Mouse (Mus musculus) G1E (cell line): ENCODE measurements at regions not wholly inside any gene's neighbourhood (a gene's known extent, or its start where the extent isn't known, plus 50 kb on each side); places are given as distances from the start of the nearest gene placed in this dataset.

Experiments
- CTCF ChIP-seq: IDR thresholded peaks from 2 replicates; pipeline ENCODE4 v1.5.1; 2012; ENCODE audit warnings: low read depth, low read length, inconsistent platforms, mixed read lengths
- GATA1 ChIP-seq: IDR thresholded peaks from 2 replicates; pipeline ENCODE4 v1.6.1; 2012; ENCODE audit warnings: borderline replicate concordance, low read length, inconsistent platforms, mixed read lengths
- GATA2 ChIP-seq: IDR thresholded peaks from 2 replicates; pipeline ENCODE4 v1.6.1; 2012; ENCODE audit warnings: low read depth, low read length, inconsistent platforms, borderline replicate concordance
- POLR2AphosphoS5 ChIP-seq: IDR thresholded peaks from 2 replicates; pipeline ENCODE4 v1.6.1; 2012; ENCODE audit warnings: low read depth, low read length, inconsistent platforms; ENCODE audit not compliant: insufficient replicate concordance
- TAL1 ChIP-seq: conservative IDR thresholded peaks from 2 replicates; pipeline ENCODE4 v1.6.1; 2012; ENCODE audit warnings: low read depth, low read length, inconsistent platforms, mixed read lengths

DNA sequence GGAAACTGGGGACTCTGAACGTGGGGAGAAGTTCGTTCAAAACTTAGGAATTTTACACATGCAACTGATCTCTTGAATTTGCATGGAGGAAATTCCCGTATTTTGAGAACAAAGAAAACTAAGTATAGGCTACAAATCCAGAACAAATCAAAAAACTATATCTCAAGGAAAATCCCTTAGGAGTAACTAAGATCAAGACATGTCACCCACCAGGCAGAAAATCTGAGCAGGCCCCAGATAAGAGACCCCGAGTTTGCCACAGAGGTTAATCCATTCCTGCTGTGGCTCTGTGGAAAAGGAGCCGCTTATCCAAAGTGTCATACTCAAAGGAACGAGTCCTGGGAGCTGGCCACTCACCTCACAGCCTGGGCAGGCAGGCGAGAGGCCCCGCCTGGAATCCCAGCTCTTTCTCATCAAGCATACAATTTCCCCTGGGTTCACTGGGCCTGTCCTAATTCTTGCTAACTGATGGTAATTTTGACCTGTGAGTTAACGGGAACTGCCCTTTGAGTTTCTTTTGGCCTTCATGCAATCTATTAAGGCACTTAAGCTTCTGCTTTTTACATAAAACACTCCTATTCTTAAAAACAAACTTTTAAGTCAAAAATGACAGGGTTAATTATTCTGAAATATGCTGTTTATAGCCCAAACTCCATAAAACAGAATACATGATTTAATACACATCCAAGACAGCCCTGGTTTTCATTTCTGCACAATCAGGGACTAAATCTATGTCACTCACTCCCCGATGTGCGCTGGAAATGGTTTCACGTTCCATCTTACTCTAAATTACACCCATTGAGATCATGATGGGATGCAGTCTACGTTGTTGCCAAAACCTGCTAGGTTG, 151.5 kb upstream of the F930015N05Rik start:
- TF ChIP-seq CTCF: no peak
- TF ChIP-seq TAL1: no peak
- no peak for TF ChIP-seq POLR2AphosphoS5
- no peak for TF ChIP-seq GATA1
- TF ChIP-seq GATA2: no peak
